ENCODE assay signal across 14 mouse cellular contexts in genomic region chr4:82494424-82494823, GRCm38 (mm10).
DNase-seq lines count a peak whose midpoint lies in the region; ATAC-seq and TF ChIP-seq lines count a peak whose summit lies in the region.
"Had no signal": no experiment of that assay in that cellular context is flagged by ENCODE, and none has a peak within 500 bp of the region (broad histone marks: within the 10 kb centered on the region; RNA-seq: fewer than 3 reads in every experiment).

No protein-coding gene starts in this region.

- TF ChIP-seq CTCF in midbrain, postnatal 0 days (IDR thresholded peaks at IDR 0.05), result no peak

- H3K4me1 ChIP-seq in forebrain, embryonic 13.5 days, result peaks cover 75% of the 10 kb centered on the region
- H3K4me1 ChIP-seq in forebrain, embryonic 11.5 days (replicated peaks; ENCODE audit: control insufficient read depth, insufficient read depth, low read length), result 0 out of 2 replicates have a peak, but pooled peaks cover 1% of the 10 kb centered on the region
- peaks cover 6% of the 10 kb centered on the region; the same call in 1 of the 2 replicates for H3K4me1 ChIP-seq in limb, embryonic 11.5 days (ENCODE audit: control insufficient read depth, insufficient read depth, low read length)
- H3K4me1 ChIP-seq in limb, embryonic 10.5 days, result peaks cover 24% of the 10 kb centered on the region
- H3K4me1 ChIP-seq in forebrain, embryonic 15.5 days, result peaks cover 45% of the 10 kb centered on the region
- no peaks in the 10 kb centered on the region for H3K4me1 ChIP-seq in midbrain, postnatal 0 days (ENCODE audit: insufficient read depth, low read length)

- no peaks in the 10 kb centered on the region for H3K9me3 ChIP-seq in forebrain, embryonic 13.5 days (replicated peaks)
- H3K9me3 ChIP-seq in forebrain, embryonic 11.5 days (ENCODE audit: control insufficient read depth, low read length), result no peaks in the 10 kb centered on the region
- no peaks in the 10 kb centered on the region for H3K9me3 ChIP-seq in limb, embryonic 11.5 days (ENCODE audit: control insufficient read depth, low read length)
- H3K9me3 ChIP-seq in limb, embryonic 10.5 days (replicated peaks), result no peaks in the 10 kb centered on the region
- H3K9me3 ChIP-seq in forebrain, embryonic 15.5 days, result no peaks in the 10 kb centered on the region
- no peaks in the 10 kb centered on the region for H3K9me3 ChIP-seq in midbrain, postnatal 0 days (ENCODE audit: low read length)

- DNase-seq in forebrain, embryonic 11.5 days (ENCODE audit: low spot score), result no peak
- peak; percentile 5 for DNase-seq in limb, embryonic 11.5 days (ENCODE audit: low spot score)
- DNase-seq in limb, embryonic 10.5 days (ENCODE audit: low spot score), result no peak
- DNase-seq in midbrain, postnatal 0 days (ENCODE audit: low spot score), result no peak
- DNase-seq in Muller cell, postnatal 12 days (ENCODE audit: inconsistent ontology term), result no peak
- DNase-seq in adrenal gland, adult 18-20 months (ENCODE audit: low spot score in 2 of 2), result no peak
- DNase-seq: gastrocnemius, postnatal 25 days; kidney, adult 8-10 months; right cerebral cortex, postnatal 25 days; thymus, postnatal 36 days had no signal

- H3K4me3 ChIP-seq in forebrain, embryonic 13.5 days, result peak overlapping the region; percentile 40
- H3K4me3 ChIP-seq in forebrain, embryonic 11.5 days (ENCODE audit: low read depth, low read length), result no peak overlapping the region
- H3K4me3 ChIP-seq in limb, embryonic 11.5 days (ENCODE audit: low read depth, low read length), result no peak overlapping the region
- H3K4me3 ChIP-seq in limb, embryonic 10.5 days, result no peak overlapping the region
- peak overlapping the region; percentile 75 for H3K4me3 ChIP-seq in forebrain, embryonic 15.5 days
- H3K4me3 ChIP-seq in midbrain, postnatal 0 days (ENCODE audit: low read depth, low read length), result no peak overlapping the region
- H3K4me3 ChIP-seq: myocyte had no signal

- peak overlapping the region; percentile 70 for H3K4me2 ChIP-seq in forebrain, embryonic 13.5 days
- no peak overlapping the region for H3K4me2 ChIP-seq in forebrain, embryonic 11.5 days (ENCODE audit: low read depth, low read length, severe bottlenecking)
- H3K4me2 ChIP-seq in limb, embryonic 11.5 days (ENCODE audit: low read depth, severe bottlenecking), result no peak overlapping the region
- peak overlapping the region; percentile 48 for H3K4me2 ChIP-seq in forebrain, embryonic 15.5 days (replicated peaks)
- H3K4me2 ChIP-seq in midbrain, postnatal 0 days (ENCODE audit: low read depth, low read length, poor library complexity, severe bottlenecking), result peak overlapping the region; percentile 30

- ATAC-seq in forebrain, embryonic 13.5 days, result no peak
- ATAC-seq in forebrain, embryonic 11.5 days (replicated peaks; ENCODE audit: low FRiP score), result no peak
- no peak for ATAC-seq in limb, embryonic 11.5 days (ENCODE audit: insufficient number of reproducible peaks, low FRiP score, low TSS enrichment, low read depth)
- no peak; the same call in 1 of the 2 replicates for ATAC-seq in forebrain, embryonic 15.5 days (replicated peaks)
- ATAC-seq in midbrain, postnatal 0 days (ENCODE audit: low FRiP score), result no peak
- ATAC-seq: Patski had no signal

- peak overlapping the region; percentile 88 for H3K27ac ChIP-seq in forebrain, embryonic 13.5 days
- no peak overlapping the region for H3K27ac ChIP-seq in forebrain, embryonic 11.5 days (ENCODE audit: low read depth, low read length)
- no peak overlapping the region for H3K27ac ChIP-seq in limb, embryonic 11.5 days (replicated peaks; ENCODE audit: low read depth, low read length)
- no peak overlapping the region for H3K27ac ChIP-seq in limb, embryonic 10.5 days
- H3K27ac ChIP-seq in forebrain, embryonic 15.5 days (replicated peaks), result peak overlapping the region; percentile 93
- H3K27ac ChIP-seq in midbrain, postnatal 0 days (ENCODE audit: low read depth, low read length), result peak overlapping the region; percentile 27; the same call in 1 of the 2 replicates

- 55% methylated on average over 3 of the region's 3 CpGs for WGBS in forebrain, embryonic 13.5 days
- 87% methylated on average over 3 of the region's 3 CpGs for WGBS in forebrain, embryonic 11.5 days
- WGBS in limb, embryonic 11.5 days, result 75% methylated on average over 3 of the region's 3 CpGs
- 90% methylated on average over 3 of the region's 3 CpGs for WGBS in limb, embryonic 10.5 days
- WGBS in forebrain, embryonic 15.5 days, result 29% methylated on average over 3 of the region's 3 CpGs
- 62% methylated on average over 3 of the region's 3 CpGs for WGBS in midbrain, postnatal 0 days

- peaks cover 17% of the 10 kb centered on the region for H3K36me3 ChIP-seq in forebrain, embryonic 13.5 days (ENCODE audit: poor library complexity, severe bottlenecking)
- H3K36me3 ChIP-seq in forebrain, embryonic 11.5 days (ENCODE audit: control insufficient read depth, insufficient read depth, low read length), result peaks cover 8% of the 10 kb centered on the region; the same call in 1 of the 2 replicates
- peaks cover 9% of the 10 kb centered on the region for H3K36me3 ChIP-seq in limb, embryonic 11.5 days (ENCODE audit: control insufficient read depth, insufficient read depth, low read length)
- H3K36me3 ChIP-seq in limb, embryonic 10.5 days, result peaks cover 39% of the 10 kb centered on the region
- no peaks in the 10 kb centered on the region for H3K36me3 ChIP-seq in forebrain, embryonic 15.5 days
- no peaks in the 10 kb centered on the region for H3K36me3 ChIP-seq in midbrain, postnatal 0 days (ENCODE audit: insufficient read depth, low read length)

- no peaks in the 10 kb centered on the region for H3K27me3 ChIP-seq in forebrain, embryonic 13.5 days
- no peaks in the 10 kb centered on the region for H3K27me3 ChIP-seq in forebrain, embryonic 11.5 days (ENCODE audit: control insufficient read depth, insufficient read depth, low read length)
- H3K27me3 ChIP-seq in limb, embryonic 11.5 days (ENCODE audit: control insufficient read depth, insufficient read depth, low read length), result no peaks in the 10 kb centered on the region
- peaks cover 3% of the 10 kb centered on the region; the same call in 1 of the 2 replicates for H3K27me3 ChIP-seq in limb, embryonic 10.5 days (ENCODE audit: low read depth, poor library complexity, severe bottlenecking)
- H3K27me3 ChIP-seq in forebrain, embryonic 15.5 days, result no peaks in the 10 kb centered on the region
- no peaks in the 10 kb centered on the region for H3K27me3 ChIP-seq in midbrain, postnatal 0 days (ENCODE audit: insufficient read depth, low read length)
- H3K27me3 ChIP-seq: Patski had no signal

- H3K9ac ChIP-seq in forebrain, embryonic 13.5 days, result peak overlapping the region; percentile 61
- H3K9ac ChIP-seq in forebrain, embryonic 11.5 days (ENCODE audit: low read length), result no peak overlapping the region
- no peak overlapping the region for H3K9ac ChIP-seq in limb, embryonic 11.5 days (ENCODE audit: low read length)
- peak overlapping the region; percentile 43 for H3K9ac ChIP-seq in forebrain, embryonic 15.5 days (replicated peaks)
- no peak overlapping the region for H3K9ac ChIP-seq in midbrain, postnatal 0 days (replicated peaks; ENCODE audit: low read length, poor library complexity, severe bottlenecking)

Comparison
In these comparisons a context has a peak if more than half of its experiments do, and no peak if none do; other contexts are left out.
1. H3K27ac ChIP-seq: peak in forebrain, embryonic 13.5 days (single experiment), forebrain, embryonic 15.5 days (single experiment) and midbrain, postnatal 0 days (single experiment); none in forebrain, embryonic 11.5 days (single experiment), limb, embryonic 11.5 days (single experiment) and limb, embryonic 10.5 days (single experiment).
2. H3K4me2 ChIP-seq: peak in forebrain, embryonic 13.5 days (single experiment), forebrain, embryonic 15.5 days (single experiment) and midbrain, postnatal 0 days (single experiment); none in forebrain, embryonic 11.5 days (single experiment) and limb, embryonic 11.5 days (single experiment).
3. H3K4me3 ChIP-seq: peak in forebrain, embryonic 13.5 days (single experiment) and forebrain, embryonic 15.5 days (single experiment); none in forebrain, embryonic 11.5 days (single experiment), limb, embryonic 11.5 days (single experiment), limb, embryonic 10.5 days (single experiment) and midbrain, postnatal 0 days (single experiment).
4. H3K9ac ChIP-seq: peak in forebrain, embryonic 13.5 days (single experiment) and forebrain, embryonic 15.5 days (single experiment); none in forebrain, embryonic 11.5 days (single experiment), limb, embryonic 11.5 days (single experiment) and midbrain, postnatal 0 days (single experiment).